Mouse (Mus musculus) MEL (cell line): ENCODE measurements at regions not wholly inside any gene's neighbourhood (a gene's known extent, or its start where the extent isn't known, plus 50 kb on each side); places are given as distances from the start of the nearest gene placed in this dataset.

Experiments used
- DNase-seq: peaks from one replicate; pipeline ENCODE4 v3.0.0; 2011; ENCODE audit warnings: low read depth, low spot score
- H3K27ac ChIP-seq: 2 replicates; pipeline ENCODE4 v1.5.1; 2012; ENCODE audit warnings: low read depth, mild to moderate bottlenecking, control low read depth, low read length, moderate library complexity; ENCODE audit not compliant: control insufficient read depth
- H3K27me3 ChIP-seq, 2 experiments: fragments of 150-350 bp in 1 of 2; sonication (generic) in 1 of 2; 2 replicates each; pipeline ENCODE4 v1.6.1; 2012; ENCODE audit warnings: low read length in 2 of 2, mild to moderate bottlenecking in 2 of 2, improper control_type of control experiment in 1 of 2, moderate library complexity in 1 of 2; ENCODE audit not compliant: insufficient read depth in 2 of 2, control insufficient read depth in 1 of 2
- H3K36me3 ChIP-seq, 2 experiments: 2 replicates each; pipeline ENCODE4 v1.6.1; 2012 to 2014; ENCODE audit warnings: low read length in 2 of 2, improper control_type of control experiment in 1 of 2, inconsistent platforms in 1 of 2, mild to moderate bottlenecking in 1 of 2; ENCODE audit not compliant: insufficient read depth in 2 of 2, control insufficient read depth in 1 of 2
- H3K4me1 ChIP-seq, 2 experiments: fragments of 150-350 bp in 1 of 2; sonication (generic) in 1 of 2; 2 replicates each; pipeline ENCODE4 v1.6.1; 2012; ENCODE audit warnings: low read length in 2 of 2, improper control_type of control experiment in 1 of 2, mild to moderate bottlenecking in 1 of 2; ENCODE audit not compliant: insufficient read depth in 2 of 2, control insufficient read depth in 1 of 2
- H3K4me3 ChIP-seq, 2 experiments: fragments of 150-350 bp in 1 of 2; sonication (generic) in 1 of 2; 2 replicates each; pipeline ENCODE4 v1.5.1; 2012; ENCODE audit warnings: low read depth in 2 of 2, low read length in 2 of 2, mild to moderate bottlenecking in 2 of 2, moderate library complexity in 2 of 2, control low read depth in 1 of 2, improper control_type of control experiment in 1 of 2; ENCODE audit not compliant: control insufficient read depth in 1 of 2, insufficient read depth in 1 of 2
- H3K79me2 ChIP-seq: 2 replicates; pipeline ENCODE4 v1.6.1; 2012; ENCODE audit warnings: mild to moderate bottlenecking, low read length, moderate library complexity; ENCODE audit not compliant: control insufficient read depth, poor library complexity, insufficient read depth
- H3K9ac ChIP-seq: 2 replicates; pipeline ENCODE4 v1.6.1; 2012; ENCODE audit warnings: low read depth, mild to moderate bottlenecking, control low read depth, low read length, moderate library complexity; ENCODE audit not compliant: control insufficient read depth, poor library complexity, severe bottlenecking
- H3K9me3 ChIP-seq: fragments of 150-350 bp; sonication (generic); replicated peaks from 2 replicates; pipeline ENCODE4 v1.6.1; 2012; ENCODE audit warnings: mild to moderate bottlenecking, low read length, improper control_type of control experiment, moderate library complexity; ENCODE audit not compliant: insufficient read depth
- BHLHE40 ChIP-seq: IDR thresholded peaks from 2 replicates; pipeline ENCODE4 v1.6.1; 2012; ENCODE audit warnings: low read depth, mild to moderate bottlenecking, inconsistent platforms, low read length, improper control_type of control experiment, borderline replicate concordance
- CHD1 ChIP-seq: IDR thresholded peaks from 2 replicates; pipeline ENCODE4 v1.6.1; 2012; ENCODE audit warnings: low read depth, mild to moderate bottlenecking, inconsistent platforms, low read length, improper control_type of control experiment
- CHD2 ChIP-seq: IDR thresholded peaks from 2 replicates; pipeline ENCODE4 v1.6.1; 2011; ENCODE audit warnings: low read length, improper control_type of control experiment
- CTCF ChIP-seq, 3 experiments: IDR thresholded peaks in 2 of 3; conservative IDR thresholded peaks in 1 of 3; 2 replicates each; pipeline ENCODE4 v1.5.1; 2011 to 2012; ENCODE audit warnings: low read length in 3 of 3, low read depth in 2 of 3, mild to moderate bottlenecking in 2 of 3, improper control_type of control experiment in 1 of 3, inconsistent platforms in 1 of 3, mixed read lengths in 1 of 3, moderate library complexity in 1 of 3; ENCODE audit not compliant: control insufficient read depth in 1 of 3, insufficient read depth in 1 of 3, poor library complexity in 1 of 3, severe bottlenecking in 1 of 3
- E2F4 ChIP-seq: IDR thresholded peaks from 2 replicates; pipeline ENCODE4 v1.6.1; 2011; ENCODE audit warnings: low read depth, low read length, improper control_type of control experiment, borderline replicate concordance
- EP300 ChIP-seq, 2 experiments: IDR thresholded peaks; 2 replicates each; pipeline ENCODE4 v1.6.1; 2011; ENCODE audit warnings: improper control_type of control experiment in 2 of 2, low read length in 2 of 2, low read depth in 1 of 2, mild to moderate bottlenecking in 1 of 2
- GABPA ChIP-seq: IDR thresholded peaks from 2 replicates; pipeline ENCODE4 v1.6.1; 2012; ENCODE audit warnings: low read depth, mild to moderate bottlenecking, inconsistent platforms, low read length, improper control_type of control experiment, moderate library complexity
- GATA1 ChIP-seq: IDR thresholded peaks from 2 replicates; pipeline ENCODE4 v1.6.1; 2011; ENCODE audit warnings: low read depth, low read length, improper control_type of control experiment
- JUND ChIP-seq: IDR thresholded peaks from 2 replicates; pipeline ENCODE4 v1.6.1; 2011; ENCODE audit warnings: low read depth, mild to moderate bottlenecking, improper control_type of control experiment, low read length
- MAX ChIP-seq: IDR thresholded peaks from 2 replicates; pipeline ENCODE4 v1.6.1; 2011; ENCODE audit warnings: low read length, improper control_type of control experiment
- MAZ ChIP-seq: IDR thresholded peaks from 2 replicates; pipeline ENCODE4 v1.6.1; 2012; ENCODE audit warnings: low read depth, mild to moderate bottlenecking, inconsistent platforms, low read length, improper control_type of control experiment
- MEF2A ChIP-seq: IDR thresholded peaks from 2 replicates; pipeline ENCODE4 v1.6.1; 2014; ENCODE audit warnings: low read depth, mild to moderate bottlenecking, inconsistent platforms, low read length, improper control_type of control experiment; ENCODE audit not compliant: poor library complexity, insufficient replicate concordance, severe bottlenecking; ENCODE audit errors: extremely low read depth
- MYB ChIP-seq: IDR thresholded peaks from 2 replicates; pipeline ENCODE4 v1.6.1; 2011; ENCODE audit warnings: mild to moderate bottlenecking, low read depth, low read length, improper control_type of control experiment
- MYC ChIP-seq: IDR thresholded peaks from 2 replicates; pipeline ENCODE4 v1.6.1; 2011; ENCODE audit warnings: low read depth, mild to moderate bottlenecking, low read length, improper control_type of control experiment, moderate library complexity
- POLR2A ChIP-seq, 2 experiments: IDR thresholded peaks; 2 replicates each; pipeline ENCODE4 v1.6.1; 2011 to 2012; ENCODE audit warnings: low read length in 2 of 2, mild to moderate bottlenecking in 2 of 2, control low read depth in 1 of 2, improper control_type of control experiment in 1 of 2, low read depth in 1 of 2, moderate library complexity in 1 of 2; ENCODE audit not compliant: control insufficient read depth in 1 of 2, insufficient read depth in 1 of 2, poor library complexity in 1 of 2
- POLR2AphosphoS5 ChIP-seq: IDR thresholded peaks from 2 replicates; pipeline ENCODE4 v1.6.1; 2012; ENCODE audit warnings: low read depth, borderline replicate concordance, mild to moderate bottlenecking, inconsistent platforms, low read length, moderate library complexity, mixed read lengths
- RCOR1 ChIP-seq: IDR thresholded peaks from 2 replicates; pipeline ENCODE4 v1.6.1; 2012; ENCODE audit warnings: low read depth, mild to moderate bottlenecking, inconsistent platforms, low read length, improper control_type of control experiment
- TAL1 ChIP-seq: IDR thresholded peaks from 2 replicates; pipeline ENCODE4 v1.6.1; 2012; ENCODE audit warnings: mild to moderate bottlenecking, inconsistent platforms, low read length, moderate library complexity, mixed read lengths
- TBP ChIP-seq: IDR thresholded peaks from 2 replicates; pipeline ENCODE4 v1.8.0; 2011; ENCODE audit warnings: low read depth, low read length, improper control_type of control experiment
- USF2 ChIP-seq, 2 experiments: IDR thresholded peaks; 2 replicates each; pipeline ENCODE4 v1.6.1; 2011 to 2012; ENCODE audit warnings: improper control_type of control experiment in 2 of 2, low read length in 2 of 2, borderline replicate concordance in 1 of 2, inconsistent platforms in 1 of 2, low read depth in 1 of 2, mild to moderate bottlenecking in 1 of 2; ENCODE audit not compliant: insufficient read depth in 1 of 2
- ZC3H11A ChIP-seq: IDR thresholded peaks from 2 replicates; pipeline ENCODE4 v1.6.1; 2012; ENCODE audit warnings: low read depth, mild to moderate bottlenecking, inconsistent platforms, low read length, improper control_type of control experiment
- ZKSCAN1 ChIP-seq: IDR thresholded peaks from 2 replicates; pipeline ENCODE4 v1.6.1; 2012; ENCODE audit warnings: low read depth, mild to moderate bottlenecking, inconsistent platforms, low read length, improper control_type of control experiment, moderate library complexity
- ZMIZ1 ChIP-seq: IDR thresholded peaks from 2 replicates; pipeline ENCODE4 v1.6.1; 2012; ENCODE audit warnings: low read depth, mild to moderate bottlenecking, inconsistent platforms, low read length, improper control_type of control experiment, moderate library complexity

GRCm38 (mm10) chr14:112465096-112465495 is 790.2 kb downstream of the Slitrk5 start:
- H3K4me3 ChIP-seq: no peak overlapping the region
- TF ChIP-seq MYB (no peak), GATA1 (no peak), JUND (no peak), BHLHE40 (no peak), USF2 (IDR thresholded peaks at IDR 0.05; ENCODE audit: borderline replicate concordance in 1 of 2, insufficient read depth in 1 of 2, low read depth in 1 of 2, low read length in 2 of 2) (no peak), E2F4 (no peak), MAX (no peak), ZC3H11A (no peak), ZMIZ1 (no peak), POLR2AphosphoS5 (no peak), MAZ (no peak), TBP (no peak)
- TF ChIP-seq, all 39 proteins: peak for 0
- H3K9me3 ChIP-seq: no peaks in the 10 kb centered on the region
- no peaks in the 10 kb centered on the region for H3K36me3 ChIP-seq
- H3K27me3 ChIP-seq: no peaks in the 10 kb centered on the region
- H3K27ac ChIP-seq: no peak overlapping the region
- no peak for DNase-seq
- no peaks in the 10 kb centered on the region for H3K4me1 ChIP-seq
- no peak overlapping the region for H3K9ac ChIP-seq
- no peaks in the 10 kb centered on the region for H3K79me2 ChIP-seq

- H3K9me3 ChIP-seq: no peaks in the 10 kb centered on the region
- no peaks in the 10 kb centered on the region for H3K4me1 ChIP-seq
- TF ChIP-seq CHD1: no peak
- TF ChIP-seq MEF2A: no peak
- TF ChIP-seq GABPA: no peak
- TF ChIP-seq POLR2A (IDR thresholded peaks at IDR 0.05; ENCODE audit: control insufficient read depth in 1 of 2, insufficient read depth in 1 of 2, low read depth in 1 of 2, low read length in 2 of 2, poor library complexity in 1 of 2): no peak
- no peak for TF ChIP-seq ZKSCAN1
- no peak for TF ChIP-seq RCOR1
- no peak for TF ChIP-seq EP300 (IDR thresholded peaks at IDR 0.05; ENCODE audit: low read depth in 1 of 2, low read length in 2 of 2)
- TF ChIP-seq CHD2: no peak
- TF ChIP-seq CTCF (IDR thresholded peaks at IDR 0.05 in 2 of 3, conservative IDR thresholded peaks at IDR 0.05 in 1 of 3; ENCODE audit: control insufficient read depth in 1 of 3, insufficient read depth in 1 of 3, low read depth in 2 of 3, low read length in 3 of 3, poor library complexity in 1 of 3, severe bottlenecking in 1 of 3): no peak
- TF ChIP-seq MYC: no peak
- no peak for TF ChIP-seq JUND
- no peak for TF ChIP-seq TAL1
Observed at GRCm38 (mm10) chr14:112466305-112466864, 791.5 kb downstream of the Slitrk5 start.

More at GRCm38 (mm10) chr14:112466305-112466864, 791.5 kb downstream of the Slitrk5 start:
- DNase-seq: no peak
- Histone ChIP-seq H3K27me3 (no peaks in the 10 kb centered on the region), H3K9ac (no peak overlapping the region), H3K79me2 (no peaks in the 10 kb centered on the region), H3K4me3 (no peak overlapping the region), H3K36me3 (no peaks in the 10 kb centered on the region), H3K27ac (no peak overlapping the region)
